Mouse (Mus musculus) adrenal gland, adult 18-20 months (tissue): ENCODE results near the gene Spred1. TPM values are rescaled to one million over a fixed set of nuclear protein-coding genes. Genes with fewer than 3 reads are reported as not detected.
A peak's percentile ranks its signal among the peaks of the same experiment; 100 is the strongest.
"Not testable (repeated sequence)": the region's sequence is repeated elsewhere in the genome, so short reads cannot be mapped to it uniquely, and the experiment has no call there.

ENCODE experiments used
- DNase-seq, 2 experiments: peaks; one replicate each; pipeline ENCODE4 v3.0.0; 2021 to 2022; ENCODE audit warnings: low spot score in 2 of 2
- total RNA-seq, 2 experiments: library from RNA; stranded (reverse); gene quantifications; 1 replicate in 1 of 2; 2 replicates in 1 of 2; pipeline ENCODE4 v1.2.3; 2021

The Spred1 gene
- total RNA-seq, 2 experiments from 2014 or later, result 51.6 to 78.9 TPM

DNA sequence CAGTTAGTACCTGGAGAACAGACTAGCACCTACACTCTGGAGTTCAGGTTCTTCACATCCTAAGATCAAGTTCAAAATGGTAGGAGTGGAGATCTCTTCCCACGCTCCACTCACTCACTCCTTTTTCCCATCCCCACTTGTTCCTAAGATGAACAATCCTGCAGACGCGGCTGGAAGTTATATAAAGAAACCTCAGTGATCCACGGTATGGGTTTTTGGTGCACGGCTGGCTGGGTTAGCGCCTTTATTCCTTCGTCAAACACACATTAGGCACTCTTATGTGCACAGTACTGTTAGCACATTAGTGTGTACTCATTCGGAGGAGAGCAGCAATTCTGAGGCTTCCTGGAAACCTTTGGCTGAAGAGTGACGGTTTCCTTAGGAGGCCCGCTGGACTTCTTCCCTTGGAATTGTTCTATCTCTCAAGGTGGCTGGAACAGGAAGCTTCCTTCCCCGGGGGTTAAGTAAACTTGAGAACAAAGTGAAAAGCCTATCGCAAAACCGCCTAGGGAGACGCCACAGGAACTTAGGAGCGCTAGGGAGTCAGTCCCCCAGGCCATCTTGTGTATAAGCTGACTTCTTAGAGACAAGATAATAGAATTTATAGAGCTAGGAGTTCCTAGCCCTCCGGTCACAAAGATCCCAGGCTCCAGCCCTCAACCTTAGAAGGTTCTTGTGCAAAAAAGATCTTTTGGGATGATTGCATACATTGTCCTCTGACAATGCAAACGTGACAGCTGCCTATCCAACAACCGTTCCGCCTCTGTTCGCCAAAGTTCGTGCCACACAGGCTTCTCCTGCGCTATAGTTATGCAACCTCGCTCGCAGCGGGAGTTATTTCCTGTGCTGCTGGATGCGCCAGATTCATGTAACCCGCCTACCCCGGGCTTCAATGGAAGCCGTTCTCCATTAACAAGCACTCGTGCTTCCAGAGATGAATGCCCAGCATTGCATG lies 1.6 kb upstream of the Spred1 start:
- DNase-seq, result peak; percentile 61 to 70

DNA sequence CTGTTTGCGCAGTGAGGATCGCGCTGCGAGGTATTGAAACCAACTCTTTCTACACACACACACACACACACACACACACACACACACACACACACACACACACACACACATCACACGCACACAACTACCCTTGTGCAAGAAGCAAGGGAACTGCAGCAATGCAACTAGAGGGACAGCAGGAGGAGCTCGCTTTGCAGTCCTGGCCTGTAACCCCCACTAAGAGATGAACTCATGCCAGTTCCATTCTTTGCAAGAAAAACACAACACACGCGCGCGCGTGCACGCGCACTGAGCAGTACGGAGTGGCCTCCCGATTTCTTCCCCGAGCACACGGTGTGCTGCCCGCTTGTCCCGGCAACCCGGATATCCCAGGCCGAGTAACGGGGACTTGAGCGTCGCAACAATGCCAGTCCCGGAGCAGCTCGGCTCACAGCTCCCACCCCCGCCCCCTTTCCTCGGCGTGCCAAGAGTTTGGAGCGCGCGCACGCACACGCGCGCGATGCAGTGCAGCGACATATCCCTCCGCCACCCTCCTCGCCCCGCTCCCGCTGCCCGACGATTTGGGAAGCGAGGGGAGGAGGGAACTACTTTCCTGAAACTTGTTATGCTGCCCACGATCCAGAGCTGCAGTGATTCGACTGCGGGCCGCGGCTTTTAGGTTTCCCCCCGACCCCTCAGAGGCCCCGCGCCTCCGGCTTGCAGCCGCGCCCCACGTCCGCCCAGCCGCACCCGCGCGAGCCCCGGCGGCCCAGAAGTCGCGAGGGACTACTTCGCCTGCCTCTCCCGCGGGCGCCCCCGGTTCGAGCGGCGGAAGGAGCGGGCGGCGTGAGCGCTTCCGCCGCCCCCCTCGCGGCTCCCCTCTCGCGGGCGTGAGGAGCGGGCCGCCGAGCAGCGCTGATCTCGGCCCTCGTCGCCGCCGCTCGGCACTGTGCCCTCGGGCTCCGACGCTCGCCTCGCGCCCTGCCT lies 645 bp upstream of the Spred1 start:
- DNase-seq, result peak; percentile 83 to 85

DNA sequence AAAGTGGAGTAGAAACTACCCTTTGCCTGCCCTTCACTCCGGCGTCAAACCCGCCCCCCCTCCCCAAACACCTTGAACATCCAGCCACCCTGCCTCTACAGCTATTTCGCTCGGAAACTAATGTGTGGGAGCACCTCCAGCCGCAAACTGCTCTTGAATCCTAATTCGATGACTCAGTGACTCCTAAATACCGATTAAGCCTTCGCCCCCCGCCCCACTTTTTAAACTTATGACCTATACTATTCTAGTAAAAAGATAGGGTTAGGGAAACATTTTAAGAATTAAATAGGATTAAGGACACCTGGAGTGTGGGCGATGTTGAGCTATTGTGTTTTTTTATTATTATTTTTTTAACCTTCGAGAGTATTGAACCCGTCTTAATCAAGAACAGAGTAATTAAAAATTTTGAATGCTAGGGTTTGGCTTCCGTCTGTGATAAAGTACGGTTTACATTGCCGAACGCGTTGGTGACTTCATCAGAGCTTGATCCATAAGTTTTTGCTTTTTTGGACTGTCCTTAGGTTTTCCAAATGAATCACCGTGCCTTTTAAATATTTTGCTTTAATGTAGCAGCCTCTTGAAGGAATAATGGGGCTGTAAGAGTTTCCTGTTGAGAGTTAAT lies 921 bp downstream of the Spred1 start:
- DNase-seq, result no peak

DNA sequence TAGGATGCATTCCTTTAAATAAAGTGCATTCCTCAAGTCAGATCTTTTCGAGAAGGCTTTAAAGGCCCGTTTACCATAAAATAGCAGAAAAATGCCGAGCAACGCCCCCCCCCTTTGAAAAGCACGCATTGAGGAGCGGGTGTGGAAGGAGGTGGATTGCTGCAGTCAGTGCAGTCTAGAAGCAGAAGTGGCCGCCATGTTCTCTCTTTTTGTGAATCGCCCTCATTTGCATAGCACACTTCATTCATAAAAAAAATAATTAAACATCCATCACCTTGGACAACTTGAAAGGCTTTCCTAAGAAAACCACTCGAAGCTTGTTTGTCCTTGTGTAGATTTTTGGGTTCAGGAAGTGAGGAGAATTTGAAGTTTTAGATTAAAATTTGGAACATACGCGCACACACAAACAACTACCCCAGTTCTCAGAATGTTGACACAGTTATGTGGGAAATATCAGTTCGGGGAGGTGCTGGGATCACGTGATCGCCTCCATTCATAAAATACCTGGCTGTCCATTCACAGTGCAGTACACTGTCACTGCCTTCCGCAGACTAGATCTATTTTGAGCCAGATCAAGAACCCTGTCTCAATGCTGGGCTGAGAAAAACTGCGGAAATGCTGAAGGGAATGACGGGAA lies 1.6 kb downstream of the Spred1 start:
- DNase-seq, result peak; percentile 32 to 57

DNA sequence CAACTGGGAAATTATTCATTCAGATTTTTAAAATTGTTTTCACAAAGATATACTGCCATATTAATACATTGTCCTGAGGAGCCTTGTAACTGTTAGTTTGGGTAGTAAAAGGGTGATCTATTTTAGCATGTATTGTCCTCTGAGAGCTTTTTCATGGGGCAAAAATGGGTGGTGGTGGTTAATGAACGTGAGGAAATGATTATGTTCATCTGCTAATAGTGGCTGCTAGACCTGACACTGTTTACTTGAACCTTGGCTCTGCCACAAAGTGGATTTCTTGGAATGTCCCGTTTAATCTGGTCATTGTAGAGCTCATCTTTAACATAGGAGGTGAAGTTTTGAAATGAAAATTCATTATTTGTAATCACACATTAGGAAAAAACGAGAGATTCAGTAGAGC lies 2.5 kb downstream of the Spred1 start:
- DNase-seq, result no peak

DNA sequence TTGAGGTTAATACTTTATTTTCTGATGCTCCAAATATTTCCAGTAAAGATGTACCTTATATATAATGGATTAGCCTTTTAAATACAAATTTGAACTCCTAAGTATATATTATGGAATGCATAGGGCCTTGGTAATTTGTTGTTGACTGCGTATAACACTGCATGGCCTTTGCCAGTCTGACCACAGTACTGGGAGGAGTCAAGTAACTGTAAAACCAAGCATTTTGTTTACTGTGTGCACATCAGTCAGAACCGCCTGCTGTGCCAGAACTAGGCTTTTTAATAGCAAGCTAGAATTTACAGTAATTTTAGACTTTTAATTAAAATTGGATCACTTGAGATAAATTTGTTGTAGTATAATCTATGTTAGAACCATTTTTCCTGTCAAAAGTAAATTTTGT lies 3.7 kb downstream of the Spred1 start:
- no peak for DNase-seq

DNA sequence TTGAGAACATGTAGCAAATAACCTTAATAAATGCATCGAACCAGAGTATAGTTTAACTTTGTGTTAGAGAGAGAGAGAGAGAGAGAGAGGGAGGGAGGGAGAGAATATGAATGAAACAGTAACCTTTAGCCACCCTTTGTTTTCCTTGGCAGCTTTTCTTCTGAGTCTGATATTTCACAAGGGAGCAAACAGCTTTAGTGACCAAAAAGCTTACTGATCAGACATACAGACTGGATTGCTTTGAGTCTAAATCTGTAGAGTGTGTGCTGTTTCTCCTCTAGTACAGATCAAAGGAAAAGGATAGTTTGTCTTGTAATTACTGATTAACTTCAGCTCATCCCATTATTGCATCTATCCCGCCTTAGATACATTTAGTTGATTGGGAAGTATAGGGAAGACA lies 8.0 kb downstream of the Spred1 start:
- DNase-seq, result no peak

DNA sequence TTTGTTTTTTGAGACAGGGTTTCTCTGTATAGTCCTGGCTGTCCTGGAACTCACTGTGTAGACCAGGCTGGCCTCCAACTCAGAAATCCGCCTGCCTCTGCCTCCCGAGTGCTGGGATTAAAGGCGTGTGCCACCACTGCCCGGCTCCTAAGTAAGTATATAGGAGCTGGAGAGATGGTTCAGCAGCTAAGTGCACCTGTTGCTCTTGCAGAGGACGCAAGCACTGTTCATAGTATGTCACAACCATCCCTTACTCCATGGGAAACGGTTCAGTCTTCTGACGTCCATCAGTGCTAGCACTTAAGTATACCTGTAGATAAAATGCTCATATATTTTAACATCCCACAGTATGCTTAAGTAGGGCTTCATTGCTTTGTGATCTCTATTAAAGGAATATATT lies 9.9 kb downstream of the Spred1 start:
- not testable (repeated sequence) for DNase-seq

DNA sequence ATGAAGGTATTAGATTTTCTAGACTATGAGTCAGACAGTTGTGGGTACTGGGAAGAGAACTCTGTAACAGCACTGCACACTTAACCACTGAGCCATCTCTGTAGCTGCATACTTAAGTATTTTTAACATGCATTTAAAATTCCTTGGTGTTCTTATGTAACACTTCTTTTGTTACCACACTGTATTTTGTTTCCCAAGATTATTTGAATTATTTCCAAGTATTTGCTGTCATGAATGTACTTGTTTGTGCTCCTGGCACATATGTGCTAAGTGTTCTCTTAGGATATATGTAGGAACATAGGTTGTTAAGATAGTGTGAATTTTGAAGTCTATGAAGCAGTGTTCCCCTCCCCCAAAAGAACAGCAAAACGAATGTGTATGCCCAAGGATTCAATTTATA lies 10.7 kb downstream of the Spred1 start:
- DNase-seq, result no peak

DNA sequence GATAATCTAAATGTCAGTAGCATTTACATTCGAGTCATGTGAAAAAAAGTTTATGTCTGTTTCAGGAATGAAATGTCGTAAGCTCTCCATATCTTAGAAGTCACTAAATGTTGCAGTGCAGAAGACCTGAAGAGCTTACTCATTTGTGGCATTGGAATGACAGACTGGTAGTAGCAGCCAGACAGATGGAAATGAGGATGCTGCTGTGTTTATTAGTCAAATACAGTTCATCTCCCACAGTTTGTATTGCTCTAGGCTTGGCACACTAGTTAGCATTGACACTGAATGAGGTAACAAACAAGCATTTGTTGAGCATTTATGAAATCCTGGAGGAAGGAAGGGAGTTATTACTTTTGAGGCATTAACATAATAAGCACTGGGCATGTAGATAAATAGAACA lies 12.4 kb downstream of the Spred1 start:
- no peak for DNase-seq

DNA sequence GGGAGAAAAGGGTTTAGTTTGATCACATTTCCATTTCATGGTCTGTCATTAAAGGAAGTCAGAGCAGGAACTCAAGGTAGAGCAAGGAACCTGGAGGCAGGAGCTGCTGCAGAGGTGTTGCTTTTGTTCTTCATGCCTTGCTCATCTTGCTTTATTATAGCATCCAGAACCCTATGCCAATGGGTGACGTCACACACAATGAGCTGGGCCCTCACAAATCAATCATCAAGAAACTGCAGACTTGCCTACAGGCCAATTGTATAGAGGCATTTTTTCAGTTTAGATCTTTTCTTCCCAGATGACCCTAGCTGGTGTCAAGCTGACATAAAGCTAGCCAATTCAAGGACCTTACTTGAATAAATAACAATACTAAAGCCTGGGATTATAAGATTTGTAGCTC lies 16.6 kb downstream of the Spred1 start:
- no peak for DNase-seq

DNA sequence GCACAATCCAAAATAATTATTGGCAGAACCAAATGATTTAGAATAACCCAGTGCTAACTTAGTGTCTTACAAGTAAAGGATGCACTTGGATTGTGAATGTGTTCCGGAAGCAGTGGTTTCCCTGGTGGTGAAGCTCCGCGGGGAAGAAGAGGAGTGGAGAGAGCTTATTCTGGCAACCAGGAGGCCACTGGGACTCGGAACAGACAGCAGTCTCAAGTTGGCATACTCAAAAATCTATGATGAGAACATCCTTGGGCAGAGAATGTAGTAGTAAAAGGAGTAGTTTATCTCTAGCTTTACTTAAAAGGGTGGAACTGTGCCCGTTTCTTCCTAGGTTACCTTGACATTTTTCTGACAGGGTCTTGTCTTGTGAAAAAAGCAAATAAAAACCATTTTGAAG lies 17.8 kb downstream of the Spred1 start:
- no peak for DNase-seq

DNA sequence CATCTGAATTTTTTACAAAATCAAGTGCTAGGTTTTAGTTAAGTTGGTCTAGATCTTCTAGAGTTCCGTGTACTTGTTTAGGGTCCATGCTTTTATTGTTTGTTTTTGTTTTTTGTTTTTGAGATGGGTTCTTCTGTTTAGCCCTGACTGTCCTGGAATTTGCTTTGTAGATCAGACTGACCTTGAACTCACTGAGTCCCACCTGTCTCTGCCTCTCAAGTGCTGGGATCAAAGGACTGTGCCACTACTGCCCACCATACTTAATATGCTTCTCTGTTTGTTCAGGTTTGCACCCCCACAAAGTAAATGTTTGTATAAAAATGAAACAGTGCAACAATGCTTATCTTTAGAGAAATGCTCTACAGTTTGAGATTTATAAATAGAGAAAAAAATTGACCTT lies 18.8 kb downstream of the Spred1 start:
- no peak for DNase-seq

DNA sequence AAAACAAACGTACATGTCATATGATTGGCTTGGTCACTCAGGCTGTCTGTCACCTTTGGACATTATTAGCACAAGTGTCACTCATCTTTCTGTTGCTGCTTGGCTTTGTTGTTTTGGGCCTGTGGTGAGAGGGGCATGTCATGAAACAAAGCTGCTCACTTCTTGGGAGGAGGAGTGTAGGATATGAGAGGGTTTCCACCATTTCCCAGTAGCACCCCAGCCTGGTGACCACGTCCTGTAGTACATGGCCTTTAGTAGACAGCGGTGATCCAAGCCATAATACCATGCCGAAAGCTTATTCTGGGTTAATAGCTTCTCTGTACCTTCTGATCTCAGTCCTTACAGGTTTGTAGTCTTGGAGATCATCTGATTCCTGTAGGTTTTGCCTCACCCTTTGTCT lies 21.9 kb downstream of the Spred1 start:
- no peak for DNase-seq

DNA sequence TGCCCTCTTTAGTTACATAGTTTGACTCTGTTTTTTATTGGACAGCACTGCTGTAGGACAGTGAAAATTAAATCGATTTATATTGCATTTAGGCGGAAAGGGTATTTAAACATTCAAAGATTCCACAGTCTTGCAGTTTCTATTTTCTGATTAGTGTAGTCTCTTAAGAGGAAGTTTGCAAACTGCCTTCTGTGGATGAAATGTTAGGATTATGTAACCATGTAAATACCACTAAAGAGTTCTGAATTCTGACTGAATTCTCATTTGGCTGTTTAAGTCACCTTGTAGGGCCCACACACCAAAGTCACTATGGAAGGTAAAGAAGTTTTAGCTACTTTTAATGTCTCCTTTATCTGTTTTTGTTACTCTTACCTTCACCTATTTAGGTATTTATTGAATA lies 24.9 kb downstream of the Spred1 start:
- no peak for DNase-seq

DNA sequence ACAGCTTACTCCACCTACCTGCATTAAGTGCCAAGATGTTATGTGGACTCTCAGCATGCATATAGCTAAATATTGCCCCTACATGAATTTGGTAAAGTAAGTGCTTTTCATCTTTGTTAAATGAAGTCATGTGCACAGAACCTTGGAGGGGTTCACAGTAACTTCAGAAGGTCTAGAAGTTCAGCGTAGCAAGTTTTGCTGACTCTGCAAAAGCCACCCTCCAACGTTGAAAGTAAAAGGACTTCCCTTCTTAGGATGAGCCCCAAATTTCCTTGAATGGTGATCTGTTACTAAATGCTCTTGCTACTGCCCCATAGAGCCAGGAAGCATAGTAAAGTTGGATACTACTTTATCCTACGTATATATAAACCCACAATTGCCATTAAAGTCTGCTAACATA lies 25.4 kb downstream of the Spred1 start:
- DNase-seq, result no peak

DNA sequence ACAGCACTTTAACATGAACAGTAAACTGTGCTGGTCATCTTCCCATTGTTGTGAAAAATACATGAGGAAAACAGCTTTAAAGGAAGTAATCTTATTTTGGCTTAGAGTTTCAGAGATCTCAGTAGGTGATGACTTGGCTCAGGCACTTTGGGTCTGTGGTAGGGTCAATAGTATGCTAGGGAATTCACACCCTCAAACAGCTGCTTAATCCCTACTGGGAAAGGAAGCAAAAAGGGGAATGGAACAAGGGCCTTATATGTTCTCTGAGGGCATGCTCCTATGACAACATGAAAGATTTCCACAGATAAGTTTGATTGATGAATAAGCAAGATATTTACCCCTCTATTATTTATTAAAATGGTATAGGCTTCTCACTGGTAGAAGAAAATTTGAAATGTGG lies 31.0 kb downstream of the Spred1 start:
- DNase-seq, result no peak

DNA sequence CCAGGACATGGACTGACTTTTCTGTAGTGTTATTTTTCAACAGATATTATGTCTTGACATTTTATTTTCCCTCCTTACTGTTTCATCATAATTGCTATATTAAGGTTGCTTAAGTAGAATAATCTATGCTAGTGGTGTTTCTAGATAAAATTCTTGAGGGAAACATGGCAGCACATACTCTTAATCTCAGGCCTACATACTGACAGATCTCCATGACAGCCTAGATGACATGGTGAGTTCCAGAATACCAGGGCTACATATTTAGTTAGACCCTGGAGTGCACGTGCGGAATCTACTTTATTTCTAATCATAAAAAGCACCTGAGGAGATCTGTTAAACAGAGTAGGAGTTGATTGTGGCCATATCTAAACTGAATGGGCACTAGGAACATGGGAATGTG lies 47.2 kb downstream of the Spred1 start:
- DNase-seq, result no peak

DNA sequence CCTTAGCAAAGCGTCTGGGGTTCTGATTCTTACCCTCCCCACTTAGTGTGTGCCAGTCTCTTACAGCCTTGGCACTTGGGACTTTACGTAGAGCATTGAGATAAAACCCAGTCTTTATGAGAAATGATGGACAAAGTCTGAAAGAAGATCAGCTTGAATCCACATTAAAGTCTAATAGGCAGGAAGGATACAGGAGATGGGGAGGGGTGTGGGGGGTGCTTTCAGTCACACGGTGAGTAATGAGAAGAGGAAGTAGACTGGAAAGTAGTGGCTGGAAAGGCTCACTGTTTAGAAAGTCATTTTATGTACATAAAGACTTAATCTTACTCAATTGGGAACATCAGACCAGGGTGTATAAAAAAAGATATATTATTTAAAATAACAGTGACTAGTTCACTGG lies 47.9 kb downstream of the Spred1 start:
- DNase-seq, result no peak

DNA sequence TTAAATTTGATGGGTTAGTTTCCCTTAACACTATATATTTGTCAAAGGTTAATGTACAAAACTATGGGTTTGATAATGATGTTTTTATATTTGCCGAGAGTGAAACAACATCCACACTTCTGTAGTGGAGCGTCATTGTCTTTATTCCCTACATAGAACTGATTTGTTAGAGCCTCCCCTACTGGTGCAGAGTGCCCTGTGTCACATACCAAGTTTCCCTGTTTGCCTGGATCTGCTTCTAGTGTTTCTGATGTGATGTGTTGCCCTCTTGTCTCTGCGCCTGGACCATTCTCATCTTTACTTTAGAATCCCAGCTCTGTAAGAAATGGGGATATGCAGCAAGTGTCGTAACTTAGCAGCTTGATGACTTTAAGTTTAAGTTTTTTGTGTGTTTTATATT lies 51.8 kb downstream of the Spred1 start:
- DNase-seq, result no peak

DNA sequence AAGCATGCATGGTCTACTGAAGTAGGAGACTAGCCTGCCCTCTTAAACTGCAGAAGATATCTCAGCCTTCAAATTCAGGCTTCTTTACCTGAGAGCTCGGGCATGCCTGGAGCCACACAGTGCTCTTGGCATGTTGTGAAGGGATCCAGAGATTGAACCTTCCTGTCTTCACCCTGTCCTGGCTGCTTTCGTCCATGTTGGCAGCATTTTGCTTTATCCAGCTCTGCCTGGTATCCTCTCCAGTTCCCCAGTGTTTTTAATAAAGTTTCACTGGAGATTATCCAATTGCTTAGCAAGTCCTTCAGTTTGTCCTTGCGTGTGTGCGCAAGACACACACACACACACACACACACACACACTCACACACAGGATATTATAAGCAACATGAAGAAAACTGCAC lies 54.9 kb downstream of the Spred1 start:
- DNase-seq, result no peak
